Mouse (Mus musculus): ENCODE measurements at regions not wholly inside any gene's neighbourhood (a gene's known extent, or its start where the extent isn't known, plus 50 kb on each side); places are given as distances from the start of the nearest gene placed in this dataset.
A peak's percentile ranks its signal among the peaks of the same experiment; 100 is the strongest.

DNA sequence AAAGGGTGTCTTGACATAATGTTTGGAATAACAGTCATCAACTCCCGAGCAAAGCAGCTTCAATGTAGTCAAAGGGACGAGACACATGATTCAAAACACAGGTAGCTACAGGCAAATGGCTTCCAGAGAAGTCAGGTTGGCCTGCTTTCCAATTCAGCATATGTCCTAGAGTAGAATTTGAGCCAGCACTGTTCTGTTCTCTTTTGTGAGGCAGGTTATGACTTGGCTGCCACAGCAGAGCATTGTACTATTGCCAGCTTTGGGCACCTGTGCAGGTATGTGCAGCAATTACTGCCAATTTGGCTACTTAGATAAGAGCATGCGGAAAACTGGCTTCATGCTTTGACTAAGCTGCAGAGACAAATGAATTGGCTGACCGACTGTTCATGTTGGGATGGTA lies 699.1 kb downstream of the Pkhd1 start:
- no peaks in the 10 kb centered on the region for H3K27me3 ChIP-seq (replicated peaks; ENCODE audit: control insufficient read depth, insufficient read depth, low read length)
- no peaks in the 10 kb centered on the region for H3K36me3 ChIP-seq (ENCODE audit: control insufficient read depth, insufficient read depth, low read length)
- DNase-seq (ENCODE audit: low spot score) (no peak), ATAC-seq (no peak)
- no peaks in the 10 kb centered on the region for H3K4me1 ChIP-seq (ENCODE audit: control insufficient read depth, insufficient read depth, low read length)
- WGBS, result 88% methylated on average over 4 of the region's 4 CpGs
- H3K9me3 ChIP-seq (replicated peaks; ENCODE audit: control insufficient read depth, low read length), result no peaks in the 10 kb centered on the region
- no peak overlapping the region for H3K4me2 ChIP-seq (ENCODE audit: low read length)
- no peak overlapping the region for H3K27ac ChIP-seq (ENCODE audit: low read depth, low read length)
- H3K9ac ChIP-seq (ENCODE audit: low read length), result no peak overlapping the region
- H3K4me3 ChIP-seq (ENCODE audit: low read depth, low read length), result no peak overlapping the region

DNA sequence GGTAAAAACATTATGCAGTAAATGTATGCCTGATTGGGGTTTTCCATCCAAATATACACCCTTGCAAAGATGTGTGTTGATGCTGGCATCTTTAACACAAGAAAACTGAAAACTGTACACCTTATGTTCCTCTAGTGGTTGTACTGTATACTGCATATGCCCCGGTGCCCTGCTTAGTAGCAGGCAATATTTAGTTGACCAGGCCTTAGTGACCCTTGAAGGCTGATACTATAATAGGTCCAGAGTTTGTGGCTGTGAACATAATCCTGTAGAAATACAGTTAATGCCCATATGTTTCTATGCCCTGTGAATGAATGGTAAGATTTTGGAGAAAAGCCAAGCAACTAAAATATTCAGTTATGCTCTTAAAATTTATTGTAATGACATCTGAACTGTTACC lies 690.7 kb downstream of the Pkhd1 start:
- H3K9ac ChIP-seq (ENCODE audit: low read length), result no peak overlapping the region
- H3K4me2 ChIP-seq (ENCODE audit: low read length), result no peak overlapping the region
- H3K27ac ChIP-seq (ENCODE audit: low read depth, low read length), result no peak overlapping the region
- H3K4me1 ChIP-seq (ENCODE audit: control insufficient read depth, insufficient read depth, low read length), result 0 out of 2 replicates have a peak, but pooled peaks cover 4% of the 10 kb centered on the region
- H3K9me3 ChIP-seq (replicated peaks; ENCODE audit: control insufficient read depth, low read length), result no peaks in the 10 kb centered on the region
- H3K4me3 ChIP-seq (ENCODE audit: low read depth, low read length), result no peak overlapping the region
- no peaks in the 10 kb centered on the region for H3K36me3 ChIP-seq (ENCODE audit: control insufficient read depth, insufficient read depth, low read length)
- 0 out of 2 replicates have a peak, but pooled peaks cover 6% of the 10 kb centered on the region for H3K27me3 ChIP-seq (replicated peaks; ENCODE audit: control insufficient read depth, insufficient read depth, low read length)
- DNase-seq (ENCODE audit: low spot score) (no peak), ATAC-seq (no peak)
- 74% methylated on average over 1 of the region's 1 CpGs for WGBS

DNA sequence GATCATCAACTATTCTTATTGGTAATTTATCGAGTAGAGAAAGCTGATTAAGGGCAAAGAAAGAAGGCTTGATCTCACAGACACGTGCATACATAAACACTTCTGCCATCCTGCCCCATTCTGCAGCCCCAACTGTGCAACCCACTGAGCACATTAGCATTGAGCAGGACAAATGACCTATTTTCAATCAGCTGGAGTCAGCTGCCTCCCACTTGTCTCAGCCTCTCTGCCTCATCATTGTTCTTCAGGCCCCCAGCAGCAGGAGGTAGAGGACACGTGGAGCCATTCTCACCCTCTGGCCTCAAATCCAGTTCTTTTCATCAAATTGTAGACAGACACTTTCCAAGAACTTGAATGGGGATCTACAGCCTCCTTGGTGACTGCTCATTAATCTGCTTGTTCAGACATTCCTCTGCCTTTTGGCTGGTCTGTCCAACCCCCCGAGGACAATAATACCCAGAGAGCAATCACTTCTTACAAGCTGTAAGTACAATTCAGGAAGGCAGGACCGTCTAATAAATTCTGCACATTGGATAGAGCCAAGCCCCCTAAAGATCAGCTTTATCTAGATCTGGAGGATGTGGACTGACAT lies 690.0 kb downstream of the Pkhd1 start:
- peak; percentile 3 for DNase-seq (ENCODE audit: low spot score)
- 2% methylated on average over 5 of the region's 5 CpGs for WGBS

DNA sequence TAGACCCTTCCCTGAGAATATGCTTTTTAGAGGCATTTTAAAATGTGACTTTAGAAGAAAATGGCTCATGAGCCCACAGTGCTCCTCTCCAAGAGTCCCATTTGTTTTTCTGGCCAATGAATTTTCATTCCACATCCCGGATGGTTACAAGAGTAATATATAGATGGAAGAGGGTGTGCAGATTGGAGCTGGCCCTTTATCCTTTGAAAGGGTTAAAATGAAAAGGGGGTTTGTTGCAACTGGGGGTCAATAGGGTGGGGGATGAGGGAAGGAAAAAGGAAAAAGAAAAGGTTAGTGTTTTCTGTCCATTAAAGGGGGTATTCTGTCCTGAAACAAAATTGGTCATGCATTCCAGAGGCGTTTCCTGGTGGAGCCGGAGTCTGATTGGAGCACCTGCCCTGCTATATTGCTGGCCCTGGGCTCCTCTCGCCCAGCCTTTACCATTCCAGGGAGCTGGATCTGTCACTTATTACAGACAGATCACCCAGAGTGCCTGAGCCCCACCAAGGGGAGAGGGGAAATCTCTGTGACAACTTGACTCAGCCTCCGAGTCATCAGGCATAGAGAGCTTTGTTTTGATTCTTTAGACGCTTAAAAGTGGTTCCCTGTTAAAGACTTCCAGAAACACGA lies 666.7 kb downstream of the Pkhd1 start:
- DNase-seq (ENCODE audit: low spot score) (no peak), ATAC-seq (no peak)
- Histone ChIP-seq H3K27me3 (replicated peaks; ENCODE audit: control insufficient read depth, insufficient read depth, low read length) (no peaks in the 10 kb centered on the region), H3K36me3 (ENCODE audit: control insufficient read depth, insufficient read depth, low read length) (no peaks in the 10 kb centered on the region), H3K9ac (ENCODE audit: low read length) (no peak overlapping the region), H3K4me1 (ENCODE audit: control insufficient read depth, insufficient read depth, low read length) (no peaks in the 10 kb centered on the region), H3K4me2 (ENCODE audit: low read length) (no peak overlapping the region), H3K9me3 (replicated peaks; ENCODE audit: control insufficient read depth, low read length) (no peaks in the 10 kb centered on the region), H3K27ac (ENCODE audit: low read depth, low read length) (no peak overlapping the region), H3K4me3 (ENCODE audit: low read depth, low read length) (no peak overlapping the region)
- 27% methylated on average over 7 of the region's 7 CpGs for WGBS

More for the DNA sequence above, 690.0 kb downstream of the Pkhd1 start:
- Histone ChIP-seq H3K4me3 (ENCODE audit: low read depth, low read length) (no peak overlapping the region), H3K4me1 (ENCODE audit: control insufficient read depth, insufficient read depth, low read length) (0 out of 2 replicates have a peak, but pooled peaks cover 4% of the 10 kb centered on the region), H3K27ac (ENCODE audit: low read depth, low read length) (no peak overlapping the region), H3K9me3 (replicated peaks; ENCODE audit: control insufficient read depth, low read length) (no peaks in the 10 kb centered on the region), H3K9ac (ENCODE audit: low read length) (no peak overlapping the region), H3K36me3 (ENCODE audit: control insufficient read depth, insufficient read depth, low read length) (no peaks in the 10 kb centered on the region), H3K4me2 (ENCODE audit: low read length) (no peak overlapping the region), H3K27me3 (replicated peaks; ENCODE audit: control insufficient read depth, insufficient read depth, low read length) (0 out of 2 replicates have a peak, but pooled peaks cover 6% of the 10 kb centered on the region)
- ATAC-seq, result peak; percentile 34; the same call in 1 of the 2 replicates

DNA sequence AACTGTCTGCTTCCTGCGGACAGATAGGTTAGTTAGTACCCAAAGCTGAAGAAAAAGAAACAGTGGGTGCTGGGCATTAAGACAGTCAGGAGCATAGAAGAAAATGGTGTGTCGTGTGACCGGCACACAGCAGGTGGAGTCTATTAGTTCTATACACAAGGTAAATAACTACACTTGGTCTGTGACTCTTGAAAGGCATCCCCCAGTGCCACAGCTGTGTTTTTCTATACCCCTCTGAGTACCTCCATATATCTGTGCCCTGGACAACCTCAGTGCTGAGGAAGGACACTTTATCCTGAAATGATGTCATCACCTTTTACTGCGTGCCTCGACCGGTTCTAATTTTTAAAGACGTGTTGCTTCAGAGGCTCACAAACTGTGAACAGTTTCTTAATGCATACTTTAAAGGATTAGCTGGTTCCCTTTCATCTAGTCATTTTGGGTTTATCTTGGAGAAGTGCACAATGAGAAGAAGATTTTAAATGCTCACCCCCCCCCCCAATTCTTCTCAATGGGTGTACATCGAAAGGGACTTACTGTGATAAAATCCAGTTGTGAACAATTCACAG lies 666.1 kb downstream of the Pkhd1 start:
- no peak for ATAC-seq

DNA sequence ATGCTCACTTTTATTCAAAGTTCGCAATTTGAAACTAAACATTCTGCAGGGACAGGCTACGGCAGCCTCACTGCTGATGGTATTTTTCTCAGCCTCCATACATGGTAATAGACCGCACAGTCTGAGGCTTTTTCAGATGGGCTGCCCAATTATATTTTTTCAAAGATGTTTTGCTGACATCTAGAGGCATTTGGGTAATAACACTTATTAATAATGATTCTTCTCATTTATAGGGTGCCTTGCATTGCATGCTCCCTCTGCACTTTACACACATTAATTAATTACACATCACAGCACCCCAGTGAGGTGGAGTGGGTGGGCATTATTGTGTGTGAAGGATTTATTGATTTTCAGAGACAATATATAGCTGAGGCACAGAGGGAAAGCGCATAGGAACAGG lies 644.5 kb downstream of the Pkhd1 start:
- Histone ChIP-seq H3K4me2 (ENCODE audit: low read length) (no peak overlapping the region), H3K27me3 (replicated peaks; ENCODE audit: control insufficient read depth, insufficient read depth, low read length) (0 out of 2 replicates have a peak, but pooled peaks cover 2% of the 10 kb centered on the region), H3K9me3 (replicated peaks; ENCODE audit: control insufficient read depth, low read length) (no peaks in the 10 kb centered on the region), H3K4me3 (ENCODE audit: low read depth, low read length) (no peak overlapping the region), H3K27ac (ENCODE audit: low read depth, low read length) (no peak overlapping the region), H3K36me3 (ENCODE audit: control insufficient read depth, insufficient read depth, low read length) (no peaks in the 10 kb centered on the region), H3K9ac (ENCODE audit: low read length) (no peak overlapping the region), H3K4me1 (ENCODE audit: control insufficient read depth, insufficient read depth, low read length) (no peaks in the 10 kb centered on the region)
- ATAC-seq, result peak; percentile 83
- peak; percentile 72 for DNase-seq (ENCODE audit: low spot score)
- WGBS, result 39% methylated on average over 4 of the region's 4 CpGs

More for the DNA sequence above, 666.1 kb downstream of the Pkhd1 start:
- no peak overlapping the region for H3K4me2 ChIP-seq (ENCODE audit: low read length)
- 29% methylated on average over 8 of the region's 8 CpGs for WGBS
- no peaks in the 10 kb centered on the region for H3K36me3 ChIP-seq (ENCODE audit: control insufficient read depth, insufficient read depth, low read length)
- no peak overlapping the region for H3K27ac ChIP-seq (ENCODE audit: low read depth, low read length)
- H3K4me3 ChIP-seq (ENCODE audit: low read depth, low read length), result no peak overlapping the region
- DNase-seq (ENCODE audit: low spot score), result no peak
- H3K9ac ChIP-seq (ENCODE audit: low read length), result no peak overlapping the region
- H3K27me3 ChIP-seq (replicated peaks; ENCODE audit: control insufficient read depth, insufficient read depth, low read length), result no peaks in the 10 kb centered on the region
- H3K9me3 ChIP-seq (replicated peaks; ENCODE audit: control insufficient read depth, low read length), result no peaks in the 10 kb centered on the region
- H3K4me1 ChIP-seq (ENCODE audit: control insufficient read depth, insufficient read depth, low read length), result no peaks in the 10 kb centered on the region

DNA sequence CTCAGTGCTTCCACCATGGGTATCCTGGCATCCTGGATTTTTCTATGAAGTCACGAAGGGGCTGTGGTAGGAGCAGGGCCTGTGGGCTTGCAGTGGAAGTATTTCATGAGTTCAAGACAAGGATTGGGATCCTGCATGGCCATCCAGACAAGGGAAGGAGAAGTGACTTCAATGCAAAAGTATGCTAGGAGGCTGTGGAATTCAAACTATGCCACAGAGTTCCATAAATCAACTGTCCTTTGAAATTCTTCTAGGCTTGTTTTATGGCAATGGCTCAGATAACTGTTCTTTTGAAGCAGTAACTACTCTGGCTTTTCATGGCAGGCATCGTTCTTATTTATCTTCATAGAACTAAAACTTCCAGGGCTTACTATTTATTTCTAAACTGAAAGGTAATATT lies 643.9 kb downstream of the Pkhd1 start:
- WGBS, result 67% methylated on average over 2 of the region's 2 CpGs
- Histone ChIP-seq H3K4me1 (ENCODE audit: control insufficient read depth, insufficient read depth, low read length) (no peaks in the 10 kb centered on the region), H3K9me3 (replicated peaks; ENCODE audit: control insufficient read depth, low read length) (no peaks in the 10 kb centered on the region), H3K27me3 (replicated peaks; ENCODE audit: control insufficient read depth, insufficient read depth, low read length) (0 out of 2 replicates have a peak, but pooled peaks cover 6% of the 10 kb centered on the region), H3K4me2 (ENCODE audit: low read length) (no peak overlapping the region), H3K27ac (ENCODE audit: low read depth, low read length) (no peak overlapping the region), H3K4me3 (ENCODE audit: low read depth, low read length) (no peak overlapping the region), H3K36me3 (ENCODE audit: control insufficient read depth, insufficient read depth, low read length) (no peaks in the 10 kb centered on the region), H3K9ac (ENCODE audit: low read length) (no peak overlapping the region)
- DNase-seq (ENCODE audit: low spot score), result no peak
- ATAC-seq, result no peak

DNA sequence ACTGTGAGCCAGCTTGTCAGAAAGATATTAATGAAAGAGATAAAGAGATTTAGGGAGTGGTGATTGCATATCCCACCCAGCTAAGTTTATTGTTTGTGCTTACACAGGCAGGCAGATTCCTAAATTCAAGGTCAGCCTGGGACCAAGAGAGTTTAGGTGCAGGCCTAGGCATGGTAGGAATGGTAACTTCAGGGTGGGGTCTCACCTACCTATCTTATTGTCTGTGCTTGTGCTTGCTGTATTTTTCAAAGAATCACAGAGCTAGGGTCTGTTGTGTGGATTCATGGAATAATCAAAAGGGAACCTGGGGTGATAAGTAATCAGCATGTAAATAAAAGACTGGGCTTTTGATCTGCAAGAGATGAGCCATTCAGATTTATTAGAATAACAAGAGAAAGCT lies 642.4 kb downstream of the Pkhd1 start:
- H3K27ac ChIP-seq (ENCODE audit: low read depth, low read length), result no peak overlapping the region
- ATAC-seq (no peak), DNase-seq (ENCODE audit: low spot score) (no peak)
- H3K36me3 ChIP-seq (ENCODE audit: control insufficient read depth, insufficient read depth, low read length), result no peaks in the 10 kb centered on the region
- no peak overlapping the region for H3K4me3 ChIP-seq (ENCODE audit: low read depth, low read length)
- no peaks in the 10 kb centered on the region for H3K4me1 ChIP-seq (ENCODE audit: control insufficient read depth, insufficient read depth, low read length)
- 0 out of 2 replicates have a peak, but pooled peaks cover 6% of the 10 kb centered on the region for H3K27me3 ChIP-seq (replicated peaks; ENCODE audit: control insufficient read depth, insufficient read depth, low read length)
- H3K4me2 ChIP-seq (ENCODE audit: low read length), result no peak overlapping the region
- no peak overlapping the region for H3K9ac ChIP-seq (ENCODE audit: low read length)
- no peaks in the 10 kb centered on the region for H3K9me3 ChIP-seq (replicated peaks; ENCODE audit: control insufficient read depth, low read length)

DNA sequence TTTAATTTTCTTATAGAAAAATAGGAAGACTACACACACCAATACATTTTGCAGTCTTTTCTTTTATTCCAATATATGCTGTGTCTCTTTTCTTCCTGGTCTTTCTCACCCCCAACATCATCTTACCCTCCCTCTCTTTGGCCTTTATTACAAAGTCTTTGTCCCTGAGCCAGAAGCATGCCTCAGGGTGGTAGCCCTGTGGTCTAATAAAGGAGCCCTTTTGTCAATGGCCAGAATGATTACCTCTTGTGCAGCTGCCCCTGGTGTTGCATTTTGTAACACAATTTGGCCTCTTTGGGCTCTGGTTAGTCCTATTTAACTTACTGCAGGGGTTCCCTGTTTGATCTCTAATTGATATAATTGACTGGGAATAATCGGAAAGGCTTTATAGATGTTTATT lies 636.7 kb downstream of the Pkhd1 start:
- H3K36me3 ChIP-seq (ENCODE audit: control insufficient read depth, insufficient read depth, low read length), result no peaks in the 10 kb centered on the region
- DNase-seq (ENCODE audit: low spot score) (peak; percentile 12), ATAC-seq (no peak)
- H3K27me3 ChIP-seq (replicated peaks; ENCODE audit: control insufficient read depth, insufficient read depth, low read length), result 0 out of 2 replicates have a peak, but pooled peaks cover 6% of the 10 kb centered on the region
- H3K9ac ChIP-seq (ENCODE audit: low read length), result no peak overlapping the region
- H3K9me3 ChIP-seq (replicated peaks; ENCODE audit: control insufficient read depth, low read length), result no peaks in the 10 kb centered on the region
- H3K27ac ChIP-seq (ENCODE audit: low read depth, low read length), result no peak overlapping the region
- no peaks in the 10 kb centered on the region for H3K4me1 ChIP-seq (ENCODE audit: control insufficient read depth, insufficient read depth, low read length)
- H3K4me2 ChIP-seq (ENCODE audit: low read length), result no peak overlapping the region
- H3K4me3 ChIP-seq (ENCODE audit: low read depth, low read length), result no peak overlapping the region
- whole genome bisulfite sequencing, result 0% methylated on average over 1 of the region's 1 CpGs
